Mouse (Mus musculus) heart, postnatal 4 days (tissue): Measurements from ENCODE around the gene Rasgrf1. TPM values are rescaled to one million over a fixed set of nuclear protein-coding genes. Genes with fewer than 3 reads are reported as not detected.

Source experiments
- DNase-seq: peaks from one replicate; pipeline ENCODE4 v3.0.0; 2021
- total RNA-seq, 2 experiments: library from RNA; stranded (reverse); gene quantifications; 2 replicates each; pipeline ENCODE4 v1.2.3; 2021

The Rasgrf1 gene
- not detected for total RNA-seq

DNA sequence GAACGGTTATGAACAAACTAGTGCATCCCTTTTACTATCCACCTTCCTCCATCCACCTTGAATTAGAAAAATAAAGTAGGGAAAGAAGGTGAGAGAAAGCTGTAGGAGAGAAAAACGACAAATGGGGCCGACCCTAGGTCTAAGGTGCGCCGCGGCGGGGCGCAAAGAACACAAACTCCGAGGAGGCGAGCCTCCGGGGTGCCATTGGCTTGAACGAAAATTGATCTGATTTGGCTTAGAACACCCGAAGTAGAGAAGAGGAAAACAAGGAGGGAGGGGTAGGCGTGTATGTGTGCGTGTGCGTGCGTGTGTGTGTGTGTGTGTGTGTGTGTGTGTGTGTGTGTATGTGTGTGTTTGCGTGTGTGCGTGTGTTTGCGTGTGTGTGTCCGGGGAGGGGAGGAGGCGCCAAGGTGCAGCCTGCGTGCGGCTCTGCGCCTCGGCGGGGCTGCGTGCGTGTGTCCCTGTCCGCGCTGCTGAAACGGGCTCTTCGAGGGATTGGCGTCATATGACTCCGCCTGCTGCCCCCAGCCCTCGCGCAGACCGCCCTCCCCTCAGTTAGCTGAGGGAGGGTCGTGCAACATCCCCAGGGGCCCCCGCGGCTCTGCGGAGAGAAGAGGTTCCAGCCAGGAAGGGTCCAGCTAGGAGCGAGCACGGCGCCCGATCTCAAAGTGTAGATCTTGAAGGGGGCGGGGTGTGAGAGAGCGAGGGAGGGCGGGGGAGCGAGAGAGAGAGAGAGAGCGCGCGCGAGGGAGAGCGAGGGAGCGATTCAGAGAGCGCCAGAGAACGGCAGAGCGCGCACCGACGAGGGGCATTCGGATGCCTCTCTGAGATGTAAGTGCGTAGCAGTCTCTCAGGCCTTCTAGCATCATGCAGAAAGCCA, at the start of gene Rasgrf1:
Rasgrf1 (plus strand) TSS at position 778 of the 880 bp plus-strand sequence.
- peak; percentile 30 for DNase-seq

DNA sequence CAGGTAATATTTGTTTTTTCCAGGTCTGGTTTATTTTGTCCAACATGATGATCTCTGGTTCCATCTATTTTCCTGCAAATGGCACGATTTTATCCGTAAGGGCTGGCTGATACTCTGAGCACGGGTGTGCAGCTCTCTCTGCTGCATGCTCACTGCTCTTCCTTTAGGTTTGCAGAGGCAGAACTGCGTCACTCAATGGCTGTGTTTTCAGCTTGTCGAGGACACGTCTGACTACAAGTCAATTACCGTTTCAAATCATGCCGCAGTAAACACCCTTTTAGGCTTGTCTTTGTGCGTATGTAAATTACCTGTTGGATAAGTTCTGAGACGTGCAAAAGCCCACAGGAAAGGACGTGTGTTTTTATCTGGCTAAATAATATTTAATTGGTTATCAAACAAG, 49.6 kb upstream of the Rasgrf1 start:
- no peak for DNase-seq

DNA sequence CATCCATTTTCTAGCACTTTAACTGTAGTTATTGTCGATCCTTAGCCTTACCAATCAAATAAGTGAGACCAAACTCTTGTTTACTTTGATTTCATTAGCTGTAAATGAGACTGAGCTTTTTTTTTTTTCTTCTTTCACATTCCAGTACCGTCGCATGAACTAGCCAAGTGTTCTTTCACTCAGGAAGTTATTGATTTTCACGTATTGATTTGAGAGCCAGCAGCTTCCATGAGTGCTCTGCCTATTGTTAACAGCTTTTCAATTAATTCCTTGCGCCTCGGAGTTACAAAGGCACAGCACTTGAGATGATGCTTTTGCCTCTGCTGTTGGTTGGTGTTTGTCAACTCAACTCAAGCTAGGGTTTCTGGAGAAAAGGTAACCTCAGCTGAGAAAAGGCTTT, 49.1 kb upstream of the Rasgrf1 start:
- no peak for DNase-seq

DNA sequence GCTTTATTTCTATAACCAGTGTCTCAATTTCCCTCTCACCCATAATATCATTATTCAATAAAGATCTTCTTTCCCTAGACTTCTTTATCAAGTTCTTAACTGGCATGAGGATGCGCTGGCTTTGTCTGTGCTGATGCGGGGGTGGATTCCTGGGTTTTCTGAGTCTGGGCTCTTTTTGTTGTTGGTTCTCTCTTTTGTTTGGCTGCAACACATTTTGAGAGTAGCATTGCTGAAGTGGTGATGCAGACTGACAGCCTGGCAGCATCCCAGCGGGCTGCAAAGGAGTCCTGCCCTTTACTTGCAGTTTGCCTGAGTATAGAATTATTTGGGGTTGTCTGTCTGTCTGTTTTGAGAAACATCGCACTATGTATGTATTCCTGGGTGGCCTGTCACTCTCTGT, 42.6 kb upstream of the Rasgrf1 start:
- no peak for DNase-seq

DNA sequence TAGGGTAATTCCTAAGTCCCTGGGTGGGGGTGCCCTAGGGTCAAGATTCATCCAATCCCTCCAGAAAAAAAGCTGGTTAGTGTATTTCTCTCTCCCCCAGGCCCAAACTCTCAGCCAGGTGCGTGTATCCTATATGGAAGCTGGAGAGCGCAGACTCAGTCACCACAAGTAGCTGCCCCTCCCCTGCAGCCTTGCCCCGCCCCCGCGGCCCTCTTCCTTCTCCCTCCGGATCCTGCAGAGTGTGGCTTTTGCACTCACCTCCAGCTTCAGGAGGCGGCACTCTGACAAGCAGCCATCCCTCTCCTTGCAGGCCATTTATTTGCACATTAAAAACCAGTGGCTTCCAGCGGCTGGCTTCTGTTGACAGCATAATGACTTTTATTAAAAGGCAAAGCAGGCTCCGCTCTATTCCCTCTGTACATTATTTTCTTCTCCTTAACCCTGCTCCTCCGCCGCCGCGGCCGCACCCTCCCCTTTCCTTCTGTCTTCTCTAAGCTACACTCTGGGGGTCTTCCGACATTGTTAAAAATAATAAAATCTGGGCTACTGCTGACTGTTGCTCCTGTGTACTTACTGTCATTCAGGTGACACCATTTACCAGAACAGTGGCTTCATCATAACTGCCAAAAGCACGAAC, 41.5 kb upstream of the Rasgrf1 start:
- no peak for DNase-seq

DNA sequence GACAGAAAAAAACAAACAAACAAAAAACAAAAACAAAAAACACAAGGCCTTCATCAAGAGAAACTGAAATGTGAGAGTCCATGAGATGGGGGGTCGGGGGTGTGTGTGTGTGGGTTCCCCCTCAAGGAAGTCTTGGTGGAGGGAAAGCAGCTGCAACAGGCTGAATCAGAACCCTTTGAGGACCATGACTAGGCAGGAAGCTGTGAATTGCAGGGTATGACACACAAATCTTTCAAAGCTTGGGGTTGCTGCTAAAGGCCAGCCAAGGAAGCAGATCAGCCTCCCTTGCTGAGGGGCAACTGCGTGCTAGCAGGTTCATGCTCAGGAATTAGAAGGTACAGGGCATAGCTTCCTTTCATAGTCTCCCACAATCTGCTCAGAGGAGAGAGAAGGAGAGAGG, 40.1 kb upstream of the Rasgrf1 start:
- no peak for DNase-seq

DNA sequence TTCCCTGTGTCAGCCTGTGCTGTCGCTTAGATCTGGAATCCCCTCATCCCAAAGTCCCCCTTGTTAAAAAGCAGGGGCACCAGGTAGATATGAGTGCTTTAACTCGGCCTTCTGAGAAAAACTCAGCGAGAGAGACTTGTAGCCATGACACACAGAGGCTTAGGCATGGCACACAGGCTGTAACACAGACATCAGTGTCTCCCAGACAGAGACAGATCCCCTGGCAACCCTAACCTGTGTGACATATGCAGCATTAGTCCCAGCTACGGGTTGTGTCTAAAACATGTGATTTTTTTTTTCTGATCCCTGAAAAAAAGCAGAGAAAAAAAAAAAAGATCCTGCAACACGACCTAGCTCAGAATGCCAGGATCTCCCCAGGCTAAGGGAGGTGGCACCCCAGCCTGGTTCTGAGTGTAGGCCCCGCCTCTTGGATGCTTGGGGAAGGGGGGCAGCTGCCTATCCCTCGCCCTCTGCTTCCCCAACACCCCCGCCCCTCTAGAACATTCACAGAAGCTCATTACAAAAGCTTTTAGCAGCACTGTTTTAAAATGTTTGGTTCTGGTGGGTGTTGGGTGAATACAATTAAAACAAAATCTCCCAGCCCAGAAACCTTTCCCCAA, 39.1 kb upstream of the Rasgrf1 start:
- no peak for DNase-seq

DNA sequence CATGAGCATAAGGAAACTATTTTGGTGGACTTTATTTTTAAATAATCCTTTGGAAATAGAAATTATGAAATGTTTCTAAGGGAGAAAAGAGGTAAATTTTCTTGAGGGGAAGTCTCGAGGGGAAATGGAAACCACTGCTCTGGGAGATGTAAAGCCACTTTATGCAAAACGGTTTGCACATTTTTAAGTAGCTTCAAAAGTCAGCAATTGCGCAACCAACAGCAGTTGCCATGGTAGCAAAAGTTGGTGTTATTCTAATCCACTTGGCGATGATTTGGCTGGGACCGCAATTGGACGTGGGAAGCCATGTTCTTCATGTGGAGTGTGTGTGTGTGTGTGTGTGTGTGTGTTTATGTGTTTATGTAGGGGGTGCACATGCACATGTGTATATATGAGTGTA, 37.6 kb upstream of the Rasgrf1 start:
- DNase-seq = no peak

DNA sequence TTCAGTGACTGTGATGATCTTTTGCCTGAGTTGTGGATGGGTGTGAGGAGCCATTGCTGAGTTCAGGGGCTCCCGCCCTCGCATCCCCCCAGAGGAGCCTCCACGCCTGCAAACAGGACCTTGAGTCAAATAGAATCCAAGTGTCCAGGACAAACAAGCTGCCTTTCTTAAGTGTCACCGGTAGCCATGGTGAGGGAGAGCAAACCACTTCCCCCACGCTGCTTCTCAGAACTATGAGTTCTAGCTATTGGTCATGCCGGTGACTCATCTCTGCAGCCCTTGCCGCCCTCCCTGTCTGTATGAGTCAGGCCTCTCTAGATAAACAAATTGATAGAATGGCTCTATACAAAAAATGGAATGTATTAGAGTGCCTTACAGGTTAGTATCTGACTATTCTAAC, 35.3 kb upstream of the Rasgrf1 start:
- no peak for DNase-seq

DNA sequence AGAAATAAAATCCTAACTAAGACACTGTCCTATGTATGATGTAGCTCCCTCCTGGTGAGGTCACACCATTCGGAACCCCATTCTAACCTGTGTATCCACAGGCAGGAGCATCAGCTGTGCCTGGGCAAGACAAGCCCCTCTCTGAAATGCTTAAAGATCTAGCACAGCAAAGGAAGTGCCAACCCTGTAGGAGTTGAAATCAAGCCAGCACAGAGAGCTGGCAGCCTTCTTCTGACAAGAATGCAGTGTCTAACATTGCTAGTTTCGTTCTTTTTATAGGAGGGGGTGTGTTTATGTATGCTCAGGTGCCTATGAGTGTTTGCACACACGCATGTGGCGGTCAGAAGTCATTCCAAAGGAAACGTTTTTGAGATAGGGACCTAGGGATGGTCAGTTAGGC, 34.2 kb upstream of the Rasgrf1 start:
- DNase-seq = no peak

DNA sequence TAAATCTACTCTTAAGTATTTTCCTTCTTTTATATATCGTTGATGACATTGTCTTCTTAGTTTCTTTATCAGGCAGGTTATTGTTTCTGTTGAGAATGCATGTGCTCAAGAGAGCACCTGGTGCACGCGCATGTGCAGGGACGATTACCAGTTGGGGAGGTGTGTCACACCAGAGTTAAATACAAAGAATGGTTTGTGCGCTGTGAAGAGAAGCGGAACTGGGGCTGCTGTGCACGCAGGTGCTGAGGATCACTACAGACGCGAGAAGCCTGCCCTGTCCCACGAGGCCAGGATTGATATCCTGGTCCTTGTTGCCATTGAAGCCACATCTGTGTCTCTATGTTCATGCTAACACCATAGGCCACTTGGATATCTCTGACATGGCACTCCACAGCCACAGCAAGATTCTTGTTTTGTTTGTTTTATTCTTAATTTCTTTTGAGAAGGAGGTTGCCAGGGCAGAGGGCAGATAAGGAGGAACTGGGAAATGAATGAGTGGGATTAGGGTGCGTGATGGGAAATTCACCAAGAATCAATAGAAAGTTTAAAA, 31.2 kb upstream of the Rasgrf1 start:
- no peak for DNase-seq

DNA sequence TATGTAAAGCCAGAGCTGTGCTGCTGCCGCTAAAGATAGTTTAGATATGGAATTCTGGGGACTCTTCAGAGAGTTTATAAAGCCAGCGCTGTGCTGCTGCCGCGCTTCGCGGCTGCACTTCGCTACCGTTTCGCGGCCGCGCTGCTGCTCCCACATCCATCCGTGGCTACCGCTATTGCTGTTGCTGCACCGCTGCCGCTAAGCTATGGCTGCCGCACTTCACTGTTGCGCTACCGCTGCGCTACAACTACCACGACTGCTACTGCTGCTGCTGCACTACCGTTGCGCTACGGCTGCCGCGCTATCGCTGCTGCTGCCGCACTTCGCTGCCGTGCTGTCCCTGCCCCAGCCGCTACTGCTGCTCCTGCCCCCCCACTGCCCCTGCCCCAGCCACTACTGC, 30.1 kb upstream of the Rasgrf1 start:
- peak; percentile 15 for DNase-seq

DNA sequence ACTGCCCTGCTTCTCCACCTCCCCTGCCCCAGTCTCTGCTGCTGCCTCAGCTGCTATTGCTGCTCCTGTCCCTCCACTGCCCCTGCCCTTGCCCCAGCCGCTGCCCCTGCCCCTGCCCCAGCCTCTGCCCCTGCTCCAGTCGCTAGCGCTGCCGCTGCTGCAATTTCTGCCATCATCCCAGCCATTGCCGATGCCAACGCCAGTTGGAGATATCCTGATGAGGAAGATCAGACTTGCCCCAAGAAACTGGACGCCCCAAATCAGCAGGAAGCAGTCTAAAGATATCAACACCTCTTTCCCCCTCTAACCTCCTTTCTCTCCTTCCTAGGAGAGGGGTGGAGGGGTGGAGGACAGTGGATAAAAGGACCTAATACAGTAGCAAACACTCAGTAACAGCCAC, 28.2 kb upstream of the Rasgrf1 start:
- no peak for DNase-seq

DNA sequence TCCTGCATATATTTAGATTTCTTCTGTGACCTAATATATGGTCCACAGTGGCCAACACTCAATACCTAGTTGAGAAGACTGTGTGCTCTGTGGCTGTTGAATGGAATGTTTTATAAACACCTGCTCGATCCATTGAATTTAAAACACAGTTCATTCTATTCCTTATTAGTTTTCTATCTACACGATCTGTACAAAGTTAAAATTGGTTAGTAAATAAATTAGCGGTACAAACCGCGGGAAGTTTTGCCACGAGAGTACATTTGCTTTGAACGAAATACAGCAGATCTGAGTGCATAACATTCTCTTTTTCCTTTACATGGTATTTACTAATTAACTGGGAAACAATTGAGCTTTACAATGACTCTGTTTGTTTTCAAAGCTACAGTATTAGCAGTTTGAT, 27.1 kb upstream of the Rasgrf1 start:
- no peak for DNase-seq

DNA sequence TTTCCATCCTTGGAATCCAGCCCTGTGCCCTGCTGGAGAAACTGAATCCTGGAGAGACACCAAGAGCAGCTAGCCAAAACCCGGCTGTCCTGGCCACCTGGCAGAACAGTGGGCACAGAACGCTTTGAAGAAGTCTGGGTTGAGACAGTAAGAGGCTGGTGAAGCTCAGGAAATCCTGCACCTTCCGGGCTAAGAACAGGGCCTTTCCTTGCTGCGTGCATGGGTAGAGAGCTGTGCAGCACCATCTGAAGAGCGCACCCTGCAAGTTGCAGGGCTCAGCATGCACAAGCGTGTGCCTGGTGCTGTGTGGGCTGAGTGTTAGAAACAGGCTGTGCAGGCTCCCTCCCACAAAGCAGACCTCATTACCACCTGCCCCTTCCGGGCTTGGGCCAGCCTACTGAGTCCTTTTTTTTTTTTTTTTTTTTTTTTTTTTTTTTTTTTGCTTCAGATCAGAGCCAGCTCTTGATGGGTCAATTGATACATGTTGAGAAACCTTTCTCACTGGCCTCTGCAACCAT, 23.9 kb upstream of the Rasgrf1 start:
- no peak for DNase-seq

DNA sequence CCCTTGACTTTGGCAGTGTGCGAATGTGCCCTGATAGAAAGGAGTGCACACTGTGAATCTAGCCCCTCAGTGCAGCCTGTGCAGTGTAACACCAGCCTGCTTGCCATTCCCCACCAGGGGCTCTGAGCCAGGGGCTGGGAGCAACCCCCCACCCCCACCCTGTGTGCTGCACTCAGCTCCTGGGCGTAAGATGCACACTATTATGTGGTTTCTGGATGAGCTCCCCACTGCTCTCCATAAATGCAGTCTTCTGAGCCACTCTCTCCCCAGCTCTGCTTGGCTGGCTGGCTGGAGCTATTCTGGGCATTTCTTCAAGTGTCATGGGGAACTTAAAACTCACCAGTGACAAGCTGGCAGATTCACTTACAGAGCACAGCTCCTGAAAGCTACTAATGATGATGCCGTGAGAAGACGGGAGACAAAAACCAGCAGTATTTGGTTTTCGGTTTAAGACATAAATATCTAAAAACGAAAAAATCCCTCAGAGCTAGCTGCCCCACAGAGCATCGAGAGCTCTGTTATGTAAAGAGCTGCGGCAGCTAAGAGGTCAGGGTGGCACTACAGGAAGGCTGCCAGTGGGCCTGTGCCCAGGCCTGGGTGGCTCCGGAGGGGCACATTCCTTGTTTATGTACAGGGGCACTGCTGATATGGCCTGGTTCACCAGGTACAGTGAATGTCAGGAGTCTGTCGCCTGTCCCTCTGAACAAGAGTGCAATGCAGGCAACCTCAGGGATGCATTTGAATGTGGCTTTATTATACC, 18.0 kb upstream of the Rasgrf1 start:
- DNase-seq = no peak

DNA sequence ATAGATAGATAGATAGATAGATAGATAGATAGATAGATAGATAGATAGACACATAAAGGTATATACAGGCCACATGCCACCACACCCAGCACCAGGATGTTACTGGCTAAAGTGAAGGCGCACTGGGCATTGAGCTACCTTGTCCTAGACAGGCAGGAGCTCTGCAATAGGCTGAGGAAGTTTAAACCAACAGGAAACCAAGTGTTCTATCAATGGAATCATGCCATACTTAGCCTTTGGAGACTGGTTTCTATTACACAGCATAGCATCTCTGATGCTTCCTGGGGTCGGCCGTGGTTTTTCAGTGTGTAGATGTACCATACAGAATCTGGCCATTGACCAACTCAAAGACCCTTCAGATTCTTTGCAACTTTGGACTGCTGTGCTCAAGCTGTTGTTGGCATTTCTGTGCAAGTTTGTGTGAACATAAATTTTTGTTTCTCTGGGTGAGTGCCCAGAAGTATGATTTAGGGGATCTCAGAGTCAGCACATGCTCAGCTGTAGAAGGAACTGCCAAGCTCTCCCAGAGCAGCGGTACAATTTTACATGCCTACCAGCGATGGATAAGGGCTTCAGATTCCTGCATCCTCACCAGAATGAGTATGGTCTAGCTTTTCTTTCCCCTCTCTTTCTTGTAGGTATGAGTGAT, 17.0 kb upstream of the Rasgrf1 start:
- no peak for DNase-seq

DNA sequence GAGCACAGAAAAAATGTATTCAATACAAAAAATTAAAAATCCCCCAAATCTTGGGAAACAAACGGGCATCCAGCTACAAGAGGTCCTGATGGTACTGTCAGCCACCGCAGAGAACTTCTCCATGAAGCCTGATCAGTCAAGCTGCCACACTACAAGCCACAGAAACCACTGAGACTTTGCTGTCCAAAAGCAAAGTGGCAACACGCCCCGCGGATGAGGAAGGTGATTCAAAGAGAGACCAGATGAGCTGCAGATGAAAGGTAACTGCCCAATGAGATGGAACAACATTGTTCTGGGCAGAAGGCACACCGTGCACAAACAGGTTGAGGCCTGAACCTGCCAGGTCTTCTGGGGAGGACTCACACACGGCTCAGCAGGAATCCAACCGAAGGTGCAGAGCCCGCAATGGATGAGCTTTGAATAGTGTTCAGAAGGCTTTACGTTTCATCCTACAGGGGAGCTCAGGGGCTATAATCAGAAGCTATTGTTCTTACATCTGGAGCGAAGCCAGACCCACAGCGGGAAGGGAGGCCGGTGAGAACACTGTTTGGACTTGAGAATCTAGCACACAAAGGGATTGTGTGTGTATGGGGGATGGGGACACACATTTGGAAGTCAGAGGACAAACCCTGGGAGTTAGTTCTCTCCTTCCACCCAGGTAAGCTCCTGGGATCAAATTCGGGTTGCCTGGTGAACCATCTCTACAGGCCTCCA, 9.4 kb upstream of the Rasgrf1 start:
- DNase-seq = peak; percentile 33

DNA sequence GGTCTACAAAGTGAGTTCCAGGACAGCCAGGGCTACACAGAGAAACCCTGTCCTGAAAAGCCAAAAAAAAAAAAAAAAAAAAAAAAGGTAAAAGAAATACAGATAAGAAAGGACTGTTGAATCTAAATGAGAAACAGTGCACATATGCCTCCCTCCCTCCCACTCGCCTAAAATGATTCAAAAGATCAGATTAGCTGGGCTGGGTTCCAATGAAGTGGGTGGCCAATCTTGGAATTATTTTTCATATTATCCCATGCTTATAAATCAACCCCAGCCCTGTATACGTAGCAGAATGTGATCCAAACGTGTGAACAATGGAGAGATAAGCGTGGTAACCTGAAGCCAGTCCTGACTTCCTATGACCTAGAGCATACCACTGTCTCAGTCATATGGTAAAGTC, 8.5 kb upstream of the Rasgrf1 start:
- no peak for DNase-seq

DNA sequence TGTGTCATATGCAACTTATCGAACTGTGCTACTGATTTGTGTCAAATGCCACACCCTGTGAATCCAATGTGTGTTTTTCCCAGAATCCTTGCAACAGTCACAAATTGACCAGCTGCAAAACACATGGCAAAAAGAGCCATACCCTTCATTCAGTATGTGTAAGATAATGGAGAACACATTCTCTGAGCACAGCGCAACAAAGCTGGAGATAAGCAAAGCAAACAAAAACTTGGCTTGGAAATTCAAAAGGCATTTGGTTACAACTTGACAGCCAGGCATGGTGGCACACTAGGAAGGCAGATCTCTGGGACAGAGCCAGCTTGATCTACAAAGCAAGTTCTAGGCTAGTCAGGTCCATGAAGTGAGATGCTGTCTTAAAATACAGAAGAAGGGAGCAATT, 6.9 kb upstream of the Rasgrf1 start:
- DNase-seq = no peak

DNA sequence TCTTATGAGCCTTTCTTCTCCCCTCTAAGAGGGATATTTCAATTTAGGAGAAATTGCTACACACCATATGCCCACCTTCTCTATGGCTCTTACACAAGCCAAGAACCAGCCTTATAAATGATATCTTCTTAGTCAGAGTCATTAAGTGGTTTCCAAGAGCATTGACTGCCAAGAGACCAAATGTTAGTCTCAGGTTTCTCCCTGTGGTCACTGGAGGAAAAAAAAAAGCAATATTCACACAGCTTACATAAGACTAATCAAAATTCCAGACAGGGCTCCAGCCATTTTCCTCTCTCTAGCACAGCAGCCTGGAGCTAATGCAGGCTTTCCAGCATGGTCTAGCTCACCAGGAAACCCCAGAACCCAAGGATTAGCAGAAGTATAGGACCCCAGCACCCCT, 3.1 kb upstream of the Rasgrf1 start:
- no peak for DNase-seq
